Mouse (Mus musculus): ENCODE data around the gene Clcn5.

- TF ChIP-seq CTCF (IDR thresholded peaks at IDR 0.05; ENCODE audit: control insufficient read depth, insufficient read depth, insufficient replicate concordance, low read depth, low read length) (no peak), POLR2A (IDR thresholded peaks at IDR 0.05; ENCODE audit: control insufficient read depth, low read depth, low read length) (peak; percentile 21; the same call in 1 of the 2 replicates)
Measured at GRCm38 (mm10) chrX:7319089-7319721, at the start of gene Clcn5.

All from testis, adult 2 months (tissue).